Mouse (Mus musculus): ENCODE measurements around the gene 1700067K01Rik. TPM values are rescaled to one million over a fixed set of nuclear protein-coding genes. Genes with fewer than 3 reads are reported as not detected.
"Not testable (repeated sequence)": the region's sequence is repeated elsewhere in the genome, so short reads cannot be mapped to it uniquely, and the experiment has no call there.

Gene 1700067K01Rik
- total and polyA plus RNA-seq, 3 experiments = 0.53 to 0.69 TPM; not detected in 1

GRCm38 (mm10) chr8:84004533-84005201, 3.4 kb downstream of the 1700067K01Rik start:
- TF ChIP-seq SMC3 (IDR thresholded peaks at IDR 0.05; ENCODE audit: low read depth, low read length) (no peak), SIN3A (IDR thresholded peaks at IDR 0.05; ENCODE audit: low read length) (peak; percentile 90), USF1 (IDR thresholded peaks at IDR 0.05; ENCODE audit: low read depth, low read length) (peak; percentile 22; the same call in 1 of the 2 replicates), CHD1 (IDR thresholded peaks at IDR 0.05; ENCODE audit: low read depth, low read length) (0 out of 2 replicates have a peak, but pooled peaks have one; percentile 80), MAZ (IDR thresholded peaks at IDR 0.05; ENCODE audit: low read depth, low read length) (peak; percentile 98; the same call in 1 of the 2 replicates), UBTF (IDR thresholded peaks at IDR 0.05; ENCODE audit: borderline replicate concordance, insufficient read depth, low read depth, low read length) (no peak), HCFC1 (IDR thresholded peaks at IDR 0.05; ENCODE audit: low read depth, low read length) (peak; percentile 96), EP300 (IDR thresholded peaks at IDR 0.05; ENCODE audit: low read depth in 1 of 2, low read length in 2 of 2) (peak in 1 of 2 experiments; percentile 19; a peak in 2 of 4 replicates), MAX (IDR thresholded peaks at IDR 0.05; ENCODE audit: low read length) (peak; percentile 76), CTCF (IDR thresholded peaks at IDR 0.05 in 2 of 3, conservative IDR thresholded peaks at IDR 0.05 in 1 of 3; ENCODE audit: control insufficient read depth in 1 of 3, insufficient read depth in 1 of 3, low read depth in 2 of 3, low read length in 3 of 3, poor library complexity in 1 of 3, severe bottlenecking in 1 of 3) (no peak), ZMIZ1 (IDR thresholded peaks at IDR 0.05; ENCODE audit: low read depth, low read length) (peak; percentile 70), ELF1 (IDR thresholded peaks at IDR 0.05; ENCODE audit: low read depth, low read length) (peak; percentile 91), POLR2A (IDR thresholded peaks at IDR 0.05; ENCODE audit: control insufficient read depth in 1 of 2, insufficient read depth in 1 of 2, low read depth in 1 of 2, low read length in 2 of 2, poor library complexity in 1 of 2) (peak in 1 of 2 experiments; percentile 72; a peak in 2 of 4 replicates), POLR2AphosphoS2 (IDR thresholded peaks at IDR 0.05; ENCODE audit: low read length) (peak; percentile 70), ETS1 (IDR thresholded peaks at IDR 0.05; ENCODE audit: low read depth, low read length) (peak; percentile 17; the same call in 1 of the 2 replicates), MXI1 (IDR thresholded peaks at IDR 0.05; ENCODE audit: low read depth, low read length) (peak; percentile 64), ZNF384 (IDR thresholded peaks at IDR 0.05; ENCODE audit: low read depth, low read length) (peak; percentile 93), MYB (IDR thresholded peaks at IDR 0.05; ENCODE audit: low read depth, low read length) (no peak), ZC3H11A (IDR thresholded peaks at IDR 0.05; ENCODE audit: low read depth, low read length) (no peak), E2F4 (IDR thresholded peaks at IDR 0.05; ENCODE audit: borderline replicate concordance, low read depth, low read length) (no peak), TCF12 (IDR thresholded peaks at IDR 0.05; ENCODE audit: low read depth, low read length) (peak; percentile 52), JUND (IDR thresholded peaks at IDR 0.05; ENCODE audit: low read depth, low read length) (no peak), MEF2A (IDR thresholded peaks at IDR 0.05; ENCODE audit: extremely low read depth, insufficient replicate concordance, low read depth, low read length, poor library complexity, severe bottlenecking) (no peak), GABPA (IDR thresholded peaks at IDR 0.05; ENCODE audit: low read depth, low read length) (no peak), ZKSCAN1 (IDR thresholded peaks at IDR 0.05; ENCODE audit: low read depth, low read length) (no peak), TBP (IDR thresholded peaks at IDR 0.05; ENCODE audit: low read depth, low read length) (peak; percentile 68), KAT2A (conservative IDR thresholded peaks at IDR 0.05; ENCODE audit: low read depth, low read length) (peak; percentile 76; the same call in 1 of the 2 replicates), CHD2 (IDR thresholded peaks at IDR 0.05; ENCODE audit: low read length) (peak; percentile 41; the same call in 1 of the 2 replicates), NRF1 (IDR thresholded peaks at IDR 0.05; ENCODE audit: insufficient read depth, low read depth, low read length, poor library complexity, severe bottlenecking) (peak; percentile 88), NELFE (IDR thresholded peaks at IDR 0.05; ENCODE audit: low read depth, low read length) (peak; percentile 74)
- H3K4me1 ChIP-seq (ENCODE audit: control insufficient read depth in 1 of 2, insufficient read depth in 2 of 2, low read length in 2 of 2) = peaks cover 4 to 19% of the 10 kb centered on the region in 2 experiments; a peak in 3 of 4 replicates
- peak overlapping the region; percentile 65 to 76 for H3K4me3 ChIP-seq (ENCODE audit: control insufficient read depth in 1 of 2, insufficient read depth in 1 of 2, low read depth in 2 of 2, low read length in 2 of 2)
- H3K9me3 ChIP-seq (replicated peaks; ENCODE audit: insufficient read depth, low read length) = no peaks in the 10 kb centered on the region
- H3K79me2 ChIP-seq (ENCODE audit: control insufficient read depth, insufficient read depth, low read length, poor library complexity) = peaks cover 2% of the 10 kb centered on the region
- peak overlapping the region; percentile 78 for H3K9ac ChIP-seq (ENCODE audit: control insufficient read depth, low read depth, low read length, poor library complexity, severe bottlenecking)
- H3K27ac ChIP-seq (ENCODE audit: control insufficient read depth, low read depth, low read length) = peak overlapping the region; percentile 76
- H3K27me3 ChIP-seq (ENCODE audit: control insufficient read depth in 1 of 2, insufficient read depth in 2 of 2, low read length in 2 of 2) = no peaks in the 10 kb centered on the region
- H3K36me3 ChIP-seq (ENCODE audit: control insufficient read depth in 1 of 2, insufficient read depth in 2 of 2, low read length in 2 of 2) = peaks cover 3 to 16% of the 10 kb centered on the region in 2 experiments; a peak in 2 of 4 replicates
- peak; percentile 98 for DNase-seq (ENCODE audit: low read depth, low spot score)

DNA sequence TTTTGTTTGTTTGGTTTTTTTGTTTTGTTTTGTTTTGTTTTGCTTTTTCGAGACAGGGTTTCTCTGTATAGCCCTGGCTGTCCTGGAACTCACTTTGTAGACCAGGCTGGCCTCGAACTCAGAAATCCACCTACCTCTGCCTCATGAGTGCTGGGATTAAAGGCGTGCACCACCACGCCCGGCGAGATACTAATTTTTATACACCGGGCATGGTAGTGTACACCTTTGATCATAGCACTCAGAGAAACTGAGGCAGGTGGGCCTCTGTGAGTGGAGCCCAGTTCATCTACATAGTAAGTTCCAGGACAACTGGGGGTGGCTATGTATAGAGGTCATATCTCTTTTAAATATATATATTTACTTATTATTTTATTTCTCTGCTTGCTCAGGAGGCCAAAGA, 4.2 kb downstream of the 1700067K01Rik start:
- H3K79me2 ChIP-seq (ENCODE audit: control insufficient read depth, insufficient read depth, low read length, poor library complexity) = not testable (repeated sequence)
- peak overlapping the region; percentile 63 for H3K9ac ChIP-seq (ENCODE audit: control insufficient read depth, low read depth, low read length, poor library complexity, severe bottlenecking)

More for the DNA sequence above, 4.2 kb downstream of the 1700067K01Rik start:
- not testable (repeated sequence) for DNase-seq (ENCODE audit: low read depth, low spot score); H3K9me3 ChIP-seq (replicated peaks; ENCODE audit: insufficient read depth, low read length); H3K27me3 ChIP-seq (ENCODE audit: control insufficient read depth in 1 of 2, insufficient read depth in 2 of 2, low read length in 2 of 2)
- H3K4me1 ChIP-seq (ENCODE audit: control insufficient read depth in 1 of 2, insufficient read depth in 2 of 2, low read length in 2 of 2) = peaks cover 4 to 19% of the 10 kb centered on the region in 2 experiments; a peak in 3 of 4 replicates
- H3K36me3 ChIP-seq (ENCODE audit: control insufficient read depth in 1 of 2, insufficient read depth in 2 of 2, low read length in 2 of 2) = peaks cover 0 to 12% of the 10 kb centered on the region in 2 experiments; a peak in 2 of 4 replicates
- peak overlapping the region in 1 of 2 experiments; percentile 66; a peak in 1 of 4 replicates for H3K4me3 ChIP-seq (ENCODE audit: control insufficient read depth in 1 of 2, insufficient read depth in 1 of 2, low read depth in 2 of 2, low read length in 2 of 2)
- peak overlapping the region; percentile 3; the same call in 1 of the 2 replicates for H3K27ac ChIP-seq (ENCODE audit: control insufficient read depth, low read depth, low read length)
